Mouse (Mus musculus): ENCODE measurements around the gene Gm10563.
"Not testable (repeated sequence)": the region's sequence is repeated elsewhere in the genome, so short reads cannot be mapped to it uniquely, and the experiment has no call there.

Gene Gm10563

DNA sequence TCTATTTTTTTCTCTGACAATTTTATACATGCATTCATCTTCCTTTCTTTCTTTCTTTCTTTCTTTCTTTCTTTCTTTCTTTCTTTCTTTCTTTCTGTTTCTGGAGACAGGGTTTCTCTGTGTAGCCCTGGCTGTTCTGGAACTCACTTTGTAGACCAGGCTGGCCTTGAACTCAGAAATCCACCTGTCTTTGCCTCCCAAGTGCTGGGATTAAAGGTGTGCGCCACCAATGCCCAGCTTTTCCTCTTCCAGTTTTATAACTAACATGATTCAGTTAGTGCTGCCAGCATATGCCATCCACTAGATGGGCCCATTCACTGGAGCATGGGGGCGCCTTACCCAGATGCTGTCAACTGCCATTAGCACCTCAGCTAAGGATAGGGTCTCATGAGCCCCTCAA lies at the start of gene Gm10563:
TSS of gene Gm10563 (minus strand) at position 101 of the 400 bp plus-strand sequence.
- in situ Hi-C loops (cut with MboI, MseI) = loop anchor here (10.0 kb wide), 1 partner anchor 49 kb away; the partner anchor contains the start of gene Fndc10

DNA sequence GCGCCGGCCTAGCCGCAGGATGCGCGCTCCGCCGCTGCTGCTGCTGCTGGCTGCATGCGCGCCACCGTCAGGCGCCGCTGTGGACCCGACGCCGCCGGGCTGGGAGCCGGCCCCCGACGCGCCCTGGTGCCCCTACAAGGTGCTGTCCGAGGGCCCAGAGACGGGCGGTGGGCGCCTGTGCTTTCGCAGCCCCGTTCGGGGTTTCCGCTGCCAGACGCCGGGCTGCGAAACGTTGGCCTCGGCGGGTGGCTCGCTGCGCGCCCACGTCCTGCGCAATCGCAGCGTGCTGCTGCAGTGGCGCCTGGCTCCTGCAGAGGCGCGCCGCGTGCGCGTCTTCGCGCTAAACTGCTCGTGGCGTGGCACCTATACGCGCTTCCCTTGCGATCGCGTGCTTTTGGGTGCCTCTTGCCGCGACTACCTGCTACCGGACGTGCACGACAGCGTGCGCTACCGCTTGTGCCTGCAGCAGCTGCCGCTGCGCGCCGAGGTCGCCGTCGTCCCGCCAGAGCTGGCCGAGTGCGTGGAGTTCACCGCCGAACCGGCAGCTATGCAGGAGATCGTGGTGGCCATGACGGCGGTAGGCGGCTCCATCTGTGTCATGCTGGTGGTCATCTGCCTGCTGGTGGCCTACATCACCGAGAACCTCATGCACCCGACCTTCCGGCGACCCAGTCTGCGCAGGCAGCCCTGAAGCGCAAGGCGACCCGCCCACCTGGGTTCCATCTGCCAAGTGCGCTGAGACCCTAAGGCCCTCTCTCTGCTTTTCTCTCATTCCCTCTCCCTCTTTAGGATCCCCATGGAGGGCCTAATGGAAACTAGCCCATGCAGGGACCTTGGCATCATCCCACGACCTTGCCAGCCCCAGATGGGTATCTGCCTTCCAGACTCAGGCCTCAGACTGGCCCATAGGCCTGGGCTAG lies 49.5 kb upstream of the Gm10563 start:
- in situ Hi-C loops (cut with MboI, MseI) = loop anchor here (10.0 kb wide), 1 partner anchor 50 kb away; the partner anchor contains the start of gene Gm10563

DNA sequence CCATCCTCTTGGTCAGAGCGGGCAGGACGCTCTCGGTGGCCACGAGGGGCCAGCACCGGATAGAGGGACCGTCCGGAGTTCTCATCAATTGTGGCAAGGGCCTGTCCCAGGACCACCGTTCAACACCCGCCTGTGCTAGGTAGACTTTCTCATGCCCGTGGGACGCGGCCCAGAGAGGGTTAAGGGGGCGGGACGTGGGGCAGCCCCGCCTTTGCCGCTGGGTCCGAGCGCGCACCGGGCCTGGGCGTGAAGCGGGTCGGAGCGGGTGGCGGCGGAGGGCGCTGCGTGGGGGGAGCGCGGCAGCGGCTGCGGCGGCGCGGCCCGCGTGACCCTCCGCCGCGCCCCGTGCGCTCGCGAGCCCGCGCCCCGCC lies 48.9 kb upstream of the Gm10563 start, which contains the start of gene Fndc10:
TSS of gene Fndc10 (plus strand) at position 232 of the 371 bp plus-strand sequence.
- in situ Hi-C loops (cut with MboI, MseI) = loop anchor here (10.0 kb wide), 1 partner anchor 49 kb away; the partner anchor contains the start of gene Gm10563

DNA sequence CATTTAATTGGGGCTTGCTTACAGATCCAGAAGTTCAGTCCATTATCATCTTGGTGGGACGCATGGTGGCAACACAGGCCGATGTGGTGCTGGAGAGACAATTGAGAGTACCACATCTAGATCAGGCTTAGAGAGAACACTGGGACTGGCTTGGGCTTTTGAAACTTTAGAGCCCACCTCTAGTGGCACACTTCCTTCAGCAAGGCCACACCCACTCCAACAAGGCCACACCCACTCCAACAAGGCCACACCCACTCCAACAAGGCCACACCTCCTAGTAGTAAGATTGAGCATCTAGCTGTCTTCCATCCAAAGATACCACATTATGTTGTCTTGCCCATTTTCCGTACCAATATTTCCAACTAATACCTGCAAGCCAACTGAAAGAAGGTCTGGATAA lies 47.2 kb upstream of the Gm10563 start:
- in situ Hi-C loops (cut with MboI, MseI) = loop anchor here (10.0 kb wide), 1 partner anchor 48 kb away; the partner anchor contains the start of gene Gm10563

DNA sequence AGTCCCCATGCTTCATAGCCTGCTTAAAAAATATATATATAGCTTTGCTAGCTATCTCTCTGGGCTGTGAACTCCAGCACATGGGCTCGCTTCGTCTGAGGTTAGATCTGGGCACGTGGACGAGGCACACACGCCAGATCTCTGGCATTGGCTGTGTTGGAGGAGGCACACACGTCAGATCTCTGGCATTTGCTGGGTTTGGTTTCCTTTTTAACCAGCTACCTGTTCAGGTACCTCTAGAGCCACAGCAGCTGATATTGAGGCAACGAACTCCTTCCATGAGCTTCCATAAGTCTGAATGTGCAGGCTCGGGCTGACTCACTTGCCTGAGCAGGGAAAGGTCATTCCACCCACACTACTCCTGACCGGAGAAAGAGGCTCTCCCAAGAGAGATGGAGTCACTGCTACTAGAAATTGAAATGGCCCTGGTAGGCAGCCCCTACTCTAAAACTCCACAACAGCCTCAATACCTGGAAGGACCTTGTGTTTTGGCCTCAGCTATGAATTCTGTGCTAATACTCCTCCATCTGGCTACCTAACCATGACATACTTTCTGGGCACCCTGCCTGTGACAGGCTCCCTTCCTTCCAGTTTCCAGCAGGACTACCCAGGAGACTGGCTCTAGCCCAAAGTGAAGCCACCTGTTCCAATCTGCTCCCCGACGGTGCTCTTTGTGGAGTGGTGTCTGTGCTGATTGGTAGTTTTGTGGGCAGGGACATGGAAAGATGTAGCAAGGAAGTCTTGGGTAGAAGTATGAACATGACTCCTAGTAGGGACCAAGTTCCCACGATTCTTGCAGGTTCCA lies 45.6 kb upstream of the Gm10563 start:
- in situ Hi-C loops (cut with MboI, MseI) = loop anchor here (10.0 kb wide), 1 partner anchor 46 kb away; the partner anchor contains the start of gene Gm10563

GRCm38 (mm10) chr4:155687764-155688163 lies 42.6 kb upstream of the Gm10563 start:
- in situ Hi-C loops (cut with MboI, MseI) = not testable (repeated sequence)

- in situ Hi-C loops (cut with MboI, MseI) = not testable (repeated sequence)
These were observed 38.6 kb upstream of the Gm10563 start for GRCm38 (mm10) chr4:155683670-155684277.

- in situ Hi-C loops (cut with MboI, MseI) = no loop called here
These were observed 30.8 kb upstream of the Gm10563 start for GRCm38 (mm10) chr4:155675991-155676390.

GRCm38 (mm10) chr4:155672082-155672481 lies 26.9 kb upstream of the Gm10563 start:
- in situ Hi-C loops (cut with MboI, MseI) = no loop called here

DNA sequence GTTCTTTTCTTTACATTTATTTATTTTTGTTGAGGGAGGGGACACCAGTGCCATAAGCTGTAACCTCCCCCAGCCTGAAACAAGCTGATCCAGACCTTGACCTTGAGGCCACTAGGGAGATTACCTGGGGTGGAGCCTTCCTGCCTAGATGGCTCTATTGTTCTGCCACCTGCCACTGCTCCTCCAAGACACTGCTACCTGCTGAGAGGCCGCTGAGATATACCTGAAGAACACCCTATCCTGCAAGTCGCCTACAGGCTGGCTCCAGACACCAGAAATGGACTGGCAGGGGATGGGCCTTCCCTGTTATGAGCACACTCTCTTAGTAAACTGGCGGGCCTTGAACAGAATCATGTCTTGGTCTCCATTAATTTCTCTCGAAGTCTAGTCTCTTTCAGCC lies 25.0 kb upstream of the Gm10563 start:
- in situ Hi-C loops (cut with MboI, MseI) = not testable (repeated sequence)

DNA sequence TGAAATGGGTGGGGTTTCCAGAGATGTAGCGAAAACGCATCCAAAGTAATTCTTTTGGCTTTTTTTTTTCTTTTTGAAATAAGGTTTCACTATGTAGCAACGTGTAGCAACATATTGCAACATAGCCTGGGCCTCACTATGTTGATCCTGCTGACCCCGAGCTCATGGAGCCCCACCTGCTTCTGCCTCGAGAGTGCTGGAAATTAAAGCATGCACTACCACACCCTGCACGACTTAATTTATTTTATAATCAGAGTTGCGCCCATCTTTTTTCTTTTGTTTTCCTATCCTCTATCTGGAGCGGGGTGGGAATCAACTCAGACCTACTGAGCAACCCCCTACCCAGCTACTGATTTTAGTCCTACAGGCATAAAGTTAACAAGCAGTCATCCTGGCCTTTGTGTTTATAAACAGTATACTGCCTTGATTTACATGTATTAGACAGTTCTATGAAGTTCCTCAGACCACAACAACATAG lies 24.4 kb upstream of the Gm10563 start:
- in situ Hi-C loops (cut with MboI, MseI) = no loop called here

GRCm38 (mm10) chr4:155668689-155669597 lies 23.7 kb upstream of the Gm10563 start, which contains the start of gene Mib2:
TSS of gene Mib2 (minus strand) at chr4:155669198.
- in situ Hi-C loops (cut with MboI, MseI) = no loop called here

GRCm38 (mm10) chr4:155666903-155667302 lies 21.7 kb upstream of the Gm10563 start:
- in situ Hi-C loops (cut with MboI, MseI) = no loop called here

DNA sequence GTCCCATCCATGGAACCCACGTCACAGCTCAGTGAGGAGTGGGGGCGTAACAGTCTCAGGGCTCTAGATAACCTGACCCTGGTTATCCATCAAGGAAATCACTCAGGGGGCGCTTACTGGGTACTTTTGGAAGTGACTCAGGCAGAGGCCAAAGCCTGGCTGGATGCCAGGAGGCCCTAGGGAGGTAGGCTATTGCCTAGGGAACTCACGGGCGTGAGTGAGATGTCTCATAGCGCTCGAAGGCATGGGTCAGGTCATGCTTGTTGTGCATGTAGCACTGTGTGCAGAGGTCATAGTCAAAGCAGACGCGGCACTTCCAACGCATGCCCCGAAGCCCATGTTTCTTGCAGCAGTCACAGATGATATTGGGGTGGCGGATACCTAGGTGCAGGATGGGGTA lies 15.4 kb upstream of the Gm10563 start:
- in situ Hi-C loops (cut with MboI, MseI) = no loop called here

GRCm38 (mm10) chr4:155658961-155659360 lies 13.8 kb upstream of the Gm10563 start:
- in situ Hi-C loops (cut with MboI, MseI) = no loop called here

GRCm38 (mm10) chr4:155656214-155656751 lies 11.1 kb upstream of the Gm10563 start:
- in situ Hi-C loops (cut with MboI, MseI) = no loop called here

GRCm38 (mm10) chr4:155654456-155655298 lies 9.5 kb upstream of the Gm10563 start:
- in situ Hi-C loops (cut with MboI, MseI) = no loop called here

GRCm38 (mm10) chr4:155654183-155654455 lies 8.9 kb upstream of the Gm10563 start:
- in situ Hi-C loops (cut with MboI, MseI) = no loop called here

DNA sequence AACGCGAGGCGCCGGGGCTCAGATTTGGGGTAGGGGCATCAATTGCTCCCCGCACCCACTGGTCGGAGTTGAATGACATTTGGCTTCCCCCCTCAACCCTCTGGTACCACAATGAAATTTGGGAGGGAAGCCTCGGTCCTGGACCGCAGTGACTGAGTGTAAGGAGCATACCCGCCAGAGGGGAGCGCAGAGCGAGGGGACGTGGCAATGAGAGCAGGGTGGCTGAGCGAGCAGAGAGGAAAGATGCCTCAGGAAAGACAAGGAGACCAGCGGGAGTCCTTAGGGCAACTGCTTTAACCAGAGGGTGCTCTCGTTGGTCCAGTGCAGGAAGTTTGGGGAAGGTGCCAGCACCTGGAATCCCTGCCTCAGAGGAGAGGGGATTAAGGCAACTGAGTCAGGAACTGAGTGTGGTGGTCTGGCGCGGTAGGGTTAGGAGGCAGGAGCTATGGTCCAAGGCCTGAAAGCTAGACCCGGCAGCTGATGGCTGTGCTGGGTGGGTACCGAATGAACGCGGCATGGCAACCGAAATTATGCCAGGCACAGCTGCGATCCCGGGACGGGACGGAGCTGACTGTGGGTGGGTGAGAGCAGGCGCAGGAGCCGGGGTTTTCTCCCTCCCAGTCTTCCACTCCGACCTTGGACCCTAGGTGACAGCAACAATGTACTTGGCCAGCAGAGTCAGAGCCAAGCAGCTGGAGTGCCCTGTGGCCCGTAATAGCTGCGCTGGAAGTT lies 8.4 kb upstream of the Gm10563 start:
- in situ Hi-C loops (cut with MboI, MseI) = no loop called here

Measured in T-helper 1 cell (primary cell).